Mouse (Mus musculus): ENCODE results near the gene Trmt11. TPM values are rescaled to one million over a fixed set of nuclear protein-coding genes. Genes with fewer than 3 reads are reported as not detected.
A peak's percentile ranks its signal among the peaks of the same experiment; 100 is the strongest.
"Not testable (repeated sequence)": the region's sequence is repeated elsewhere in the genome, so short reads cannot be mapped to it uniquely, and the experiment has no call there.

Gene Trmt11
- polyA plus RNA-seq, 1 experiment = 11.9 TPM

GRCm38 (mm10) chr10:30608109-30608508, 7.6 kb upstream of the Trmt11 start:
- Histone ChIP-seq H3K4me3 (ENCODE audit: insufficient read depth, low read depth, low read length) (no peak overlapping the region), H3K4me1 (ENCODE audit: control insufficient read depth, insufficient read depth, insufficient read length, low read length) (no peaks in the 10 kb centered on the region), H3K27ac (replicated peaks; ENCODE audit: low read depth, low read length) (no peak overlapping the region)

DNA sequence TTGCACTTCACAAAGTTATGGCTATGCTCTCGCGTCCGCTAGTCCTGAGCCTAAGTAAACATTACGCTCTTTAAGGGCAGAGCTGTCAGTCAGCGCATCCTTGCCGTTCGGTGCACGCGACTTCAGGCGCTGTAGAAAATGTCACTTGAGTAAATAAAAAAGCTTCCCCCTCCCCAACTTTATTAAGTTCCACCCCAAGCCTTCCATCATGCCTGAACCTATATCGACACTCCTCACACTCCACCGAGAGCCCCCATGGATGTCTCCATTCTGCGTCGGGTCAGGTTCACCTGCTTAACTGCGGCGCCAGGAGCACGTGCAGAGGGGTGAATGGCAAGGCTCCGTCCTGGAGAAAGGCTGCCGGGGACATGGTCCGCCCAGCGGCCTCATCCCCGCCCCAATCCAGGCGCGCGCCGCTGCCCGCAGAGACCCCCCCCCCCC, 435 bp downstream of the Trmt11 start:
- Histone ChIP-seq H3K27ac (replicated peaks; ENCODE audit: low read depth, low read length) (no peak overlapping the region), H3K4me3 (ENCODE audit: insufficient read depth, low read depth, low read length) (peak overlapping the region; percentile 63), H3K4me1 (ENCODE audit: control insufficient read depth, insufficient read depth, insufficient read length, low read length) (no peaks in the 10 kb centered on the region)

- Histone ChIP-seq H3K27ac (replicated peaks; ENCODE audit: low read depth, low read length) (no peak overlapping the region), H3K4me3 (ENCODE audit: insufficient read depth, low read depth, low read length) (no peak overlapping the region), H3K4me1 (ENCODE audit: control insufficient read depth, insufficient read depth, insufficient read length, low read length) (no peaks in the 10 kb centered on the region)
These were observed 13.5 kb downstream of the Trmt11 start for GRCm38 (mm10) chr10:30587037-30587436.

DNA sequence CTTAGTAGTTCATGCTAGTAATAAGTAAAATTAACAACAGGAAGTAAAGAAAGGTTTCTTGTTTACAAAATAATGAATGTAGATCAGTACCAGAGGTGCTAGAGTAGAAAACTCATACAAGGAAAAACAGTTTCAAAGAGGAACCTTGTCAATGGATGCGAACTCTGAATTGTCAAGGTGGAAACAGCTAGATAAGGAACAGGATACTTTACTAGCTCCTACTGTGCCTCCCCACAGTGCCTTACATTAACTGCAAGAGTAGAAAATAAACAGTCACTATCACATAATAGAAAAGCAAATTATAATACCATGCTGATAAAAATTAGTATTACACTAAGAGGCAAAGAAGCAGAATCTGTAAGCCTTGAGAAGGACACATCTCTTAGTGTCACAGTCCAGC, 14.9 kb downstream of the Trmt11 start:
- Histone ChIP-seq H3K4me3 (ENCODE audit: insufficient read depth, low read depth, low read length) (no peak overlapping the region), H3K4me1 (ENCODE audit: control insufficient read depth, insufficient read depth, insufficient read length, low read length) (no peaks in the 10 kb centered on the region), H3K27ac (replicated peaks; ENCODE audit: low read depth, low read length) (no peak overlapping the region)

DNA sequence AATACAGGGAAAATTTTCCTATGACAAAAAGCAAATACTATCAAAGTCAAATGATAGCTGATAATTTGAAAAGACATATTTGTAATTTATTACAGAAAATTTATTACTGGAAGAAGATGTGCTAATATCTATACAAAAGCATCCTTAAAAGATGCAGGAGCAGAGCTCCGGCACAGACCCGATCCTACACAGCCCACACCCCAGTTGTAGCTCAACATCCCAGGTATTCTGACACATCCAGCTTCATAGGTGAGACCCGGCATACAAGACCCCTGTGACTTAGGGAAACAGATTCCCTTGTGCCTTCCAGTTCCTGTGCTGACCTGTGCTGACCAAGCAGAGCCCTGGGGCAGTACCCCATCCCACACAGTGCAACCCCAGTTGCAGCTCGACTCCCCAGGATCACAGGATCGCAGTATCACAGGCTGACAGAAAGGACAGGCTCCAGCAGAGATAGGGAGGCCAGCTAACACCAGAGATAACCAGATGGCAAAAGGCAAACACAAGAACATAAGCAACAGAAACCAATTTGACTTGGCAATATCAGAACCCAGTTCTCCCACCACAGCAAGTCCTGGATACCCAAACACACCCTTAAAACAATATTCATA, 22.8 kb downstream of the Trmt11 start:
- H3K4me1 ChIP-seq (ENCODE audit: control insufficient read depth, insufficient read depth, insufficient read length, low read length) = no peaks in the 10 kb centered on the region
- no peak overlapping the region for H3K4me3 ChIP-seq (ENCODE audit: insufficient read depth, low read depth, low read length)

GRCm38 (mm10) chr10:30566364-30566763, 34.2 kb downstream of the Trmt11 start:
- H3K27ac ChIP-seq (replicated peaks; ENCODE audit: low read depth, low read length) = no peak overlapping the region
- no peak overlapping the region for H3K4me3 ChIP-seq (ENCODE audit: insufficient read depth, low read depth, low read length)
- H3K4me1 ChIP-seq (ENCODE audit: control insufficient read depth, insufficient read depth, insufficient read length, low read length) = no peaks in the 10 kb centered on the region

More for the DNA sequence above, 22.8 kb downstream of the Trmt11 start:
- H3K27ac ChIP-seq (replicated peaks; ENCODE audit: low read depth, low read length) = no peak overlapping the region

- H3K27ac ChIP-seq (replicated peaks; ENCODE audit: low read depth, low read length) = no peak overlapping the region
- H3K4me3 ChIP-seq (ENCODE audit: insufficient read depth, low read depth, low read length) = no peak overlapping the region
- no peaks in the 10 kb centered on the region for H3K4me1 ChIP-seq (ENCODE audit: control insufficient read depth, insufficient read depth, insufficient read length, low read length)
These were observed 35.9 kb downstream of the Trmt11 start for GRCm38 (mm10) chr10:30564651-30565050.

DNA sequence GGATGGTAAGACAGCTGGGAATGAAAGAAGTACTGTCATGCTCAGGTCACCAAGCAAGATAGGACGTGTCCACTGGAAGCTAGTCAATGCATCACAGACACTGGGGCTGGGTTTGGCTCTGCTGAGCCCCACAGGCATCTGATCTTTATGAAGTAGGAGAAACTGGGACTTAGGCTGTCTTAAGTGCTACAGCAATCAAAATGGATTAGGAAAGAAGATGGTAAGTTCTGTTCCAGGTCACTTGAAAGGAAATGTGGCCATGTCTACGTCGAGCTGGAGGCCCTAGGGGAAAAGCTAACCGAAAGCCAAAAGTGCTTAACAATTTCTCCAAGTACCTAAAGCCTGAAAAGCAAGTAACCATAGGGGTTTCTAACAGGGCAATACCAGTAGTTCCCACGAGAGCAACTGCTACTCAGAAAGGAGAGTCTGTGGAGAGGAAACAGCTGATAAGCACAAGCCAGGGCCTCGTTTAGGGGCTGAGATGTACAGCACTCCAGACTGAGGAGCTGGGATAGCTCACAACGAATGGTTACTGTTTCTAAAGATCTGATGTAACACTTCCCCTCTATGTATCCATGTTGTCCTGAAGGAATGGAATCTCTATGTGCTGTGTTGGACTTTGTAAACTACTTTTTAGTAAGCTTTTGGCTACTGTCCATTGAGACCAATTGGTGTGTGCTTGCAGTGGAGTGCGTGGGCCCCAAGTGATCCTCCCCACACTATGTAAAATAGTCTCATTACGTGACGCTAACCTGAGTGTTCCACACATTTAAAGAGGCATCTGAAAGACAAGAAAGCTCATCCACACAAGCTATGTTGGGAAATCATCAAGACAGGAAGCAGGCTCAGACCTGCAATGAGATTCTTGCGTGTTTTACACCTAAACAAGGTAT, 44.6 kb downstream of the Trmt11 start:
- H3K4me1 ChIP-seq (ENCODE audit: control insufficient read depth, insufficient read depth, insufficient read length, low read length) = no peaks in the 10 kb centered on the region
- H3K27ac ChIP-seq (replicated peaks; ENCODE audit: low read depth, low read length) = no peak overlapping the region
- H3K4me3 ChIP-seq (ENCODE audit: insufficient read depth, low read depth, low read length) = no peak overlapping the region

GRCm38 (mm10) chr10:30552377-30552776, 48.2 kb downstream of the Trmt11 start:
- no peak overlapping the region for H3K27ac ChIP-seq (replicated peaks; ENCODE audit: low read depth, low read length)
- H3K4me3 ChIP-seq (ENCODE audit: insufficient read depth, low read depth, low read length) = no peak overlapping the region
- no peaks in the 10 kb centered on the region for H3K4me1 ChIP-seq (ENCODE audit: control insufficient read depth, insufficient read depth, insufficient read length, low read length)

GRCm38 (mm10) chr10:30549974-30550373, 50.6 kb downstream of the Trmt11 start:
- no peak overlapping the region for H3K4me3 ChIP-seq (ENCODE audit: insufficient read depth, low read depth, low read length)
- H3K27ac ChIP-seq (replicated peaks; ENCODE audit: low read depth, low read length) = no peak overlapping the region
- no peaks in the 10 kb centered on the region for H3K4me1 ChIP-seq (ENCODE audit: control insufficient read depth, insufficient read depth, insufficient read length, low read length)

- no peak overlapping the region for H3K4me3 ChIP-seq (ENCODE audit: insufficient read depth, low read depth, low read length)
- H3K4me1 ChIP-seq (ENCODE audit: control insufficient read depth, insufficient read depth, insufficient read length, low read length) = no peaks in the 10 kb centered on the region; the same call in 1 of the 2 replicates
These were observed 62.1 kb downstream of the Trmt11 start for GRCm38 (mm10) chr10:30538538-30538815.

DNA sequence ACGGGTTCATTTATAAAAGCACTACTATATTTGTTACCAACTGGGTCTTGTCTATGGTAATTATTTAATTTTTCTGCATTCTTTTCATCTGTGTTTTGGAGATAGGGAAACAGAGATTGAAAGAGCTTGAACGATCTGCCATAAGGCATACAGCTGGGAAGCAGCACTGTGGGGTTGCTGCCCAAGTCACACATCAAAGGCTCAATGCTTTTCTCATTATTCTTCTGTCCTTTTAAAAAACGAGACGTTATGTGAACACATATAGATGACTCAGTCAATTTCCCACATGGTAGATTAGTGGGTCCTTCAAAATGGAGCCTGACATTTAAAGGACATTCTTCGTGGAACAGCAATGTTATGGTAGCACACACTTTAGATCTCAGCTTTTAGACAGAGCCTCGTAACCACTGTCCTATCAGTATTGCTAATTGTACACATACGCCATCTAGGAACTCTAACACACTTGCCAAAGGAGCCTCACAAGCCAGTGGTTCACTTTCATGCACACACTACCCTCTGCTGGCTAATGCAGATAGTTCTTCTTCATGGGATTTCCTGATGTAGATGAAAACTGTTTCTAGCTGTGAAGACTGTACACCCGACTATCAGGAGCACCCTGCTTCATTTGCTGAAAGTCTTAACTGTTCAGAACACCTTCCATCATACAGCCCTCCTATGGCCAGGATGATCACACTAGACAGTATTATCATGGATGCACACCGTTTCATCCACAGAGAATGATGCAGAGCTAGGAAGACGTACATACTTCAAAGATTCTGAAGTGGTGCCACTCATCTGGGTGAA, 62.6 kb downstream of the Trmt11 start:
- no peaks in the 10 kb centered on the region; the same call in 1 of the 2 replicates for H3K4me1 ChIP-seq (ENCODE audit: control insufficient read depth, insufficient read depth, insufficient read length, low read length)
- no peak overlapping the region for H3K4me3 ChIP-seq (ENCODE audit: insufficient read depth, low read depth, low read length)
- H3K27ac ChIP-seq (replicated peaks; ENCODE audit: low read depth, low read length) = no peak overlapping the region

More at GRCm38 (mm10) chr10:30538538-30538815, 62.1 kb downstream of the Trmt11 start:
- no peak overlapping the region for H3K27ac ChIP-seq (replicated peaks; ENCODE audit: low read depth, low read length)

- not testable (repeated sequence) for H3K4me3 ChIP-seq (ENCODE audit: insufficient read depth, low read depth, low read length); H3K27ac ChIP-seq (replicated peaks; ENCODE audit: low read depth, low read length); H3K4me1 ChIP-seq (ENCODE audit: control insufficient read depth, insufficient read depth, insufficient read length, low read length)
These were observed 64.6 kb downstream of the Trmt11 start for GRCm38 (mm10) chr10:30535930-30536329.

GRCm38 (mm10) chr10:30527122-30527521, 73.4 kb downstream of the Trmt11 start:
- no peak overlapping the region for H3K27ac ChIP-seq (replicated peaks; ENCODE audit: low read depth, low read length)
- no peaks in the 10 kb centered on the region for H3K4me1 ChIP-seq (ENCODE audit: control insufficient read depth, insufficient read depth, insufficient read length, low read length)
- no peak overlapping the region for H3K4me3 ChIP-seq (ENCODE audit: insufficient read depth, low read depth, low read length)

- Histone ChIP-seq H3K27ac (replicated peaks; ENCODE audit: low read depth, low read length) (no peak overlapping the region), H3K4me1 (ENCODE audit: control insufficient read depth, insufficient read depth, insufficient read length, low read length) (no peaks in the 10 kb centered on the region), H3K4me3 (ENCODE audit: insufficient read depth, low read depth, low read length) (no peak overlapping the region)
These were observed 78.8 kb downstream of the Trmt11 start for GRCm38 (mm10) chr10:30521727-30522126.
